Mouse (Mus musculus) embryo, embryonic 11.5 days (tissue): ENCODE data around the gene Osbpl5.
"Not testable (repeated sequence)": the region's sequence is repeated elsewhere in the genome, so short reads cannot be mapped to it uniquely, and the experiment has no call there.

Source experiments
- DNase-seq: peaks from one replicate; pipeline ENCODE4 v3.0.0-alpha.2; 2012; ENCODE audit warnings: low read depth, low spot score

Osbpl5 gene

GRCm38 (mm10) chr7:143649034-143649768 lies 107.6 kb downstream of the Osbpl5 start, which contains the start of gene Tnfrsf22:
TSS of gene Tnfrsf22 (minus strand) at chr7:143649661.
- peak; percentile 54 for DNase-seq

GRCm38 (mm10) chr7:143643949-143644348 lies 112.8 kb downstream of the Osbpl5 start:
- DNase-seq: not testable (repeated sequence)
